Mouse (Mus musculus): ENCODE measurements at regions not wholly inside any gene's neighbourhood (a gene's known extent, or its start where the extent isn't known, plus 50 kb on each side); places are given as distances from the start of the nearest gene placed in this dataset.

- no peak for DNase-seq (ENCODE audit: low spot score)
Observed at GRCm38 (mm10) chr19:18200105-18200782, 362.8 kb upstream of the Pcsk5 start.

DNA sequence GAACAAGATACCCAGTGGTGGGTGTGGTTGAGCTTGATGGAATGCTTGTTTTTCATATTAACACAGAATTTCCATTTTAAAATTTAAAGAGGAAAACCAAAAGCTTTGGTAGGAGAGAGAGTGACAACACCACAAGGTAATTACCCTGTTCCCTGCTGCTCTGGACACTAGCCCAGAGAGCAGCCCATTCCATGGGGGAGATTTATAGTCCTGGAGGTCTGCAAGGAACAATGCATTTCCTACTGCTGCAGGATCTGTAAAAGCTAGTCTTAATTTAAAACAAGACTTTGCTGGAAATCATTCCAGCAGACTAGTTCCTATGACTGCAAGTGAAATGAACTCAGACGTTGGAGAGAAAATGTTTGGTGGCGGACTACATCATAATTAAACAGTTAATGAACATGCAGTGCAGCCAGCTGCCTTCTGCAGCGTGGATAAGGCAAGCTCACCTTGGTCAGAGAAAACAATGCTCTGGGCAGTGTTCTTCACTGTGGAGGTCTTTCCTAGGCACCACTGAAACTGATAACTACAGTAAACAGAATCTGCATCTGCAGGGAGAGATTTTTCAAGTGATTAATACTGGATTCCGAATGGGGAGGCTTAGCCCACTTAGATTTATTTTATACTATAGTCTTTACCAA is 351.8 kb upstream of the Pcsk5 start:
- no peak for DNase-seq (ENCODE audit: low spot score)

GRCm38 (mm10) chr19:18188122-18188866 is 350.9 kb upstream of the Pcsk5 start:
- no peak for DNase-seq (ENCODE audit: low spot score)

GRCm38 (mm10) chr19:18185767-18186554 is 348.5 kb upstream of the Pcsk5 start:
- DNase-seq (ENCODE audit: low spot score), result peak; percentile 1

DNA sequence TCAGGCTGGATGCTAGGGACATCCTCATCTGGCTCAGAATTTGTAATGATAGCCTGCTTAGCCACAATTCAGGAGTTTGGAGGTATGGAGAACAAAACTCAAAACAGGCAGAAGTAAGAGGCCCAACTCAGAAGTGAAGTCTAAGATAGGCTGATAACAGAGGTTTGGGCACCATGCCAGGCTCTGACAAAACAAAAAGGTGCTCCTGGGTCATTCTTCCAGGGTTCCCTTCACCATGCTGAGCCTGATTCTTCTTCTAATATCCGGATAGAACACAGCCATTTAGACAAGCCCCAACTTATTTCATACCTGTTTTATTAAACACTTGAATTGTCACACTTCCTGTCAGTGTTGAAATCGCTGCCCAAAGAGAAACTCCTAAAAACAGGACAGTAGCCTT is 347.8 kb upstream of the Pcsk5 start:
- DNase-seq (ENCODE audit: low spot score), result no peak

- no peak for DNase-seq (ENCODE audit: low spot score)
Observed at GRCm38 (mm10) chr19:18176200-18176599, 338.8 kb upstream of the Pcsk5 start.

DNA sequence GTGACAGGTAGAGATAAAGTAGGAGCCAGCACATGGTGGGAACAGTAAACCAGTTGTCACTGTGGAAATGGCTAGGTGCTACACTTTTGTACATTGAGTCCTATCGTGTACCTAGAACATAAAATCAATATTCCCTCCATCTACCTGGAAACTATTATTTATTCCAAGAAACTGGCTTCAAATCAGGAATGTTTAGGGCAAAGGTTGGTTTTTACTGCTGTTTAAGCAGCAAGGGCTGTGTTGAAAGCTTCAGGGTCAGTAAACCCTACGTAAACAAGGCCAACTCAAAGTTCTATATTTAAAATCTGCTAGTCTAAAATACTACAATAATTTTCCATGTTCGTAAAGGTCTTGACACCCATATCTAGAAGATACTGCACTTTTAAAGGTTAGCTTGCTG is 309.1 kb upstream of the Pcsk5 start:
- no peak for DNase-seq (ENCODE audit: low spot score)

GRCm38 (mm10) chr19:18130936-18131335 is 293.5 kb upstream of the Pcsk5 start:
- peak; percentile 34 for DNase-seq (ENCODE audit: low spot score)

DNA sequence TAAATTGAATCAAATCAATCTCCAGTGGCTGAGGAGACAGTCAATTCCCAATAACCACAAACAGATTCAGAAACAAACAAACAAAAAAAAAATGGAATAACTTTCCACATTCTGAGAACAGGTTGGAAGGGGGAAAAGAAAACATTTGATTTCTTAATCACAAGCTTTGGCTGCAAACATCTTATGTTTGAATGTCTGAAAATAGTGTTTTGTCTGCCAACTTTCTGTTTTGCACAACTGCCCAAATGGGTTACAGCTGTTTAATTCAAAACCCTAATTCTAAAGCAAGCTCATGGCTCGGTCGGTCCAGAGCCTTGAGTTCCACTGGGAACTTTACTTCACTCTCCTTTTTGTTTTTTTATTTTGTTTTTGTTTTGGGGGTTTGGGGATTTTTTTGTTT is 291.4 kb upstream of the Pcsk5 start:
- peak; percentile 39 for DNase-seq (ENCODE audit: low spot score)

GRCm38 (mm10) chr19:18106236-18106635 is 268.8 kb upstream of the Pcsk5 start:
- DNase-seq (ENCODE audit: low spot score), result no peak

DNA sequence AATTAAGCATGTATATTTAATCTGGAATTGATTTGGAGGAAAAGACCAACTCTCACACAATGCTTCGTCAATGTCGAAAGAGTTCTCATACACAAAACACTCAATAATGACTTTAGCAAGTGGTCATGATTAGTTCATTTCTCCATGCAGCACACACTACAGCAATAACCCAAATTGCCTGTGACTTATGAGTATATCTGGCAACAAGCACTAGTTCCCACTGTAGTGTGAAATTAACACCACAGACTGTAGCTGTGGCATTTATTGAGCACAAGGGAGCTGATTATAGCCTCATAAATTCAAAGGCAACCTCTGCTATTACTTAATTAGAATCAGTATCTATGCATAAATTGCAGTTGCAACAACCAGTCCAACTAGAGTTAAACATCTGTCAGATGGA is 267.2 kb upstream of the Pcsk5 start:
- no peak for DNase-seq (ENCODE audit: low spot score)

GRCm38 (mm10) chr19:18101423-18102341 is 264.2 kb upstream of the Pcsk5 start:
- DNase-seq (ENCODE audit: low spot score), result no peak

- DNase-seq (ENCODE audit: low spot score), result no peak
Observed at GRCm38 (mm10) chr19:18083312-18083711, 245.9 kb upstream of the Pcsk5 start.

- no peak for DNase-seq (ENCODE audit: low spot score)
Observed at GRCm38 (mm10) chr19:18068919-18069318, 231.5 kb upstream of the Pcsk5 start.

DNA sequence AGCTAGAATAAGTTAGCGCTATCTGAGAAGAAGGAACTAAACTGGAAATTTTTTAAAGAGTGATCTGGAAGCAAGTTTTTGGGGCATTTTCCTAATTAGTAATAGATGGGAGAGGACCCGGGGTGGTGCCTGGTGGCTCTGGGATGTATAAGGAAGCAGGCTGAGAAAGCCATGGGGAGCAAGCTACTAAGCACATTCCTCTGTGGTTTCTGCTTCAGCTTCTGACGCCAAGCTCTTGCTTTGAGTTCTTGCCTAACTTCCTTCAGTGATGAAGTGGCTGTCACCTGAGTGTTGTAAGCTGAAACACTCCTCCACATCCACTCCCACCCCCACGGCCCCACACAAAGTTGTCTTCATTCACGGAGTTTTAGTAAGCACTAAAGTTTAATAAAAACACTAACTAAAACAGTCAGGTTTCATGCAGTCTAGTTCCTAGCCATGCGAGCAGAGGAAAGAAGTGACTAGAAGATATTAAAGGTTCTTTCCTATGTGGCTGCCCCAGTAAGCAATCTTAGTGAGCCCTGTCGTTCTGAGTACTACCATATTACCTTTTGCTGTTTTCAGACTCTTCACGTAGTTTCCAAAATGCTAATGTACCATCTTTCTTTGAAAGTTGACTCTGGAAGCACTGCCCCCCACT is 230.5 kb upstream of the Pcsk5 start:
- DNase-seq (ENCODE audit: low spot score), result no peak

DNA sequence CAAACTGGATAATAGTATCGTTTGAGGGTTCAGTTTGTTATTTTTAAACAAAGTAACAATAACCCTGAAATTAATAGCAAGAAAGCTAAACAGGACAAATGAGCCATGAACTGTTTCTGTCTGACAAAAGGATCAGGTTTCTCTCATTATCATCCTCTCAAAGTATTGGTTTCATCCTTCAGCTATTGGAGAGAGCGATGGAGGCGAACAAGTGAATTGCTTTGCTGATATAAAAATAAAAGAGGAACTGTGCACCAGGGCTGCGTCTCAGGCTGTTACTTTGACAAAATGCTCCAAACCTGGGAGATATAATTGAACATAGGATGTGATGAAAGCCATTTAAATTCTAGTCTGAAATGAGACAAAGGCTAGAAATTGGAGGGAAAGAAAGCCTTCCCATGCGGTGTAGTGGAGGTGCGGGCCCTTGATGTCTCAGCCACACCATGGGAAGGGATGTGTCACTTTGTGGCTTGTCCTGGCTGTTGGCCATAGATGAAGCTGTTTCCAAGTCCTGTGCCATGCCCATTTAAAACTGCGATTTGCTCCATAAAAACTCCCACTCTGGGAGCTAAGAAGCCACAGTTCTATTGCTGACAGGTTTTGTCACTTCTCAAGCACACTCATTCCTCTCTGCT is 219.9 kb upstream of the Pcsk5 start:
- no peak for DNase-seq (ENCODE audit: low spot score)

GRCm38 (mm10) chr19:18056414-18057254 is 219.2 kb upstream of the Pcsk5 start:
- DNase-seq (ENCODE audit: low spot score), result no peak

- no peak for DNase-seq (ENCODE audit: low spot score)
Observed at GRCm38 (mm10) chr19:18050353-18050752, 212.9 kb upstream of the Pcsk5 start.

GRCm38 (mm10) chr19:18034225-18034624 is 196.8 kb upstream of the Pcsk5 start:
- DNase-seq (ENCODE audit: low spot score), result no peak

Data from lung, postnatal 25 days (tissue).